Mouse (Mus musculus) R1 (cell line): ENCODE measurements around the gene Cnr2.

Source experiments
- DNase-seq: peaks from one replicate; pipeline ENCODE4 v3.0.0-alpha.2; 2018; ENCODE audit warnings: low read depth, low spot score

The Cnr2 gene

GRCm38 (mm10) chr4:135934708-135935500, 39.7 kb downstream of the Cnr2 start:
- no peak for DNase-seq

GRCm38 (mm10) chr4:135935502-135935901, 40.3 kb downstream of the Cnr2 start:
- no peak for DNase-seq

GRCm38 (mm10) chr4:135938858-135939257, 43.7 kb downstream of the Cnr2 start:
- DNase-seq: no peak

DNA sequence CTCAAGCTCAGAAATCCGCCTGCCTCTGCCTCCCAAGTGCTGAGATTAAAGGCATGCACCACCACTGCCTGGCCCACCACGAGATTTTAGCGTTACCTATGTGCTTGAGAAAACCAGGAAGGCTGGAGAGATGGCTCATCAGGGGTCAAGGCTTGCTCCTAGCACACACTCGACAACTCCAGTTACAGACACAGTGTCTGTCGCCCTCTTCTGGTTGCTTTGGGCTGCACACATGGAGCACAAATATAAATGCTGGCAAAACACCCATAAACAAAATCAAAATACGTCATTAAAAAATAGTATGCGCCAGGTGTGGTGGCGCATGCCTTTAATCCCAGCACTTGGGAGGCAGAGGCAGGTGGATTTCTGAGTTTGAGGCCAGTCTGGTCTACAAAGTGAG, 45.8 kb downstream of the Cnr2 start:
- peak; percentile 76 for DNase-seq

GRCm38 (mm10) chr4:135942193-135942592, 47.0 kb downstream of the Cnr2 start:
- DNase-seq: no peak

DNA sequence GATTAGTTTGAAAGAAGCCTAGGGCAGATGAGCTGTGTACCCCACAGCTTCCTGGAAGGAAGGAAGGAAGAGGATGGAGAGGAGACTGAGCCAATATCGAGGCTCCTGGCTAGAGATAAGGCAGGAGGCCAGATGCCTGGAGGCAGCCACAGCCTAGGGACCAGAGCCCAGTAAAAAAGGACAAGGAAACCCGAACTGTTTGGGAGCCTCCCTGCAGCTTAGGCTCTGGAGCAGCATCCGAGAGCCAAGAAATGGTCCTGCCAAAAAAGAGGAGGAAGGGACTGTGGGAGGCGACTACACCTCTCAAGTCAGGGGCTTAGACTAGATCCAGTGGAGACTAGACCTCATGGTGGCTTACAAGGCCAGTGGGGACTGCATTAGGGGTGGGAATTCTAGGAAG, 48.2 kb downstream of the Cnr2 start:
- no peak for DNase-seq

DNA sequence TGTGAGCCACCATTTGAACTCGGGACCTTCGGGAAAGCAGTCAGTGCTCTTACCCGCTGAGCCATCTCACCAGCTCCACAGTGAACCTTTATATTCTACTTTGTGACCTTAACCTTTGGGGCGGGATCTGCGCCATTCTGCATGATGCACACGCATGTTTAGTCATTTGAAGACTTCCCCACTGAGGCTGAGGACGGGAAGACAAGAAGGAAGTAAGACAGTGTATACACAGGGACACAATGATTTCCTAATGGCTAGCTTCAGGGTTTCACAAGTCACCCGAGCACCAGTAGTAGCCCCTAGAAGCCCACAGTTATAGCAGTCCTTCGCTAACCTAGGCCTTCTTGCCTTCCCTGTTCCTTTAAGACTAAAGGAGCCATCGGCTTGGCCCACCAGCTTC, 50.5 kb downstream of the Cnr2 start:
- DNase-seq: no peak

GRCm38 (mm10) chr4:135946278-135946658, 51.1 kb downstream of the Cnr2 start, which contains the start of gene Hmgcl:
Gene Hmgcl (plus strand): TSS chr4:135946448.
- DNase-seq: peak; percentile 95

DNA sequence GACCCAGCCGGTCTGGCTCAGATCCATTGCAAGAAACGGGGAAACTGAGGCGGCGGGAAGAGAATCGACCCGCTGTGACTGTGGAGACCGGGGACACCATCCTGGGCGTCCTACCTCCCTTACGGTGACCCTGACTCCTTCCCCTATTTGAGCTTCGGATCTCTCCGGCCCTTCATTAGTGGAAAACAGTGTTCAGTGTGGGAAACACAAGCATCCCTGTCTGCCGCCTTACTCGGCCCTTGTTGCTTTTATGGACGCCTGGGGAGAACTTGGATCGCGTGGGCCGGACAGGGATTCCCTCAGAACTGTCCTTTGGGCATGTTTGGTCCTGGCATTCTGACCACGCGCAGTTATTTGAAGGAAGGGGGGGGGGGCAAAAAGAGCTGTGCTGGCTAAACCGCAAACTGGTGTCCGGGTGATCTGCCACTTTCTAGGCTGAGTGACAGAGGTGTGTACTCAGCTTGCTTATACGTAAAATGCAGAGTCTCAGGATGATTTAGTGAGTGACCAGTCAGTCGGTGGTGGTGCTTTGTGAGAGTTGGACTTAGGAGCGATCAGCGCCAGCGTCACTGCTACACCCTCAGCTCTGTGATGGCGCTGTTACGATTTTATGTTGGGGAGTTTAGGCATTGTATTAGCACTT, 51.6 kb downstream of the Cnr2 start:
- no peak for DNase-seq

DNA sequence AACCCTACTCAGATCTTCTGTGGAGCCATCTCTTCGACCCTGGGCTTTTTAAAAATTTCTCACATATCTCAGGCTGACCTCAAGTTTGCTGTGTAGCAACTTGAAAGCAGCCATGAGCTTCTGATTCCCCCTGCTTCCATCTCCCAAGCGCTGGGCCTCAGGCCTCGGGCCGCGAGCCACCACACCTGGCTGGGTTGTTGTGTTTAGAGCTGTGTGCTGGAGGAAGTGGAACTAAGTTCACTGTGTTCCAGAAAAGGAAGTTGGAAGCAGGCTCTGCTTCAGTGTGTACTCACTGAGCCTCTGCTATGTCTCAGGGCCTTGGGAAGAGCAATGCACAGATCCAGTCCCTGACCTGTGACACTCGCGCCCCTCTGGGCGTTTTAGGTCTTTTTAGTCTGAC, 52.9 kb downstream of the Cnr2 start:
- no peak for DNase-seq

- no peak for DNase-seq
Observed at GRCm38 (mm10) chr4:135949475-135949874, 54.3 kb downstream of the Cnr2 start.

- DNase-seq: peak; percentile 39
Observed at GRCm38 (mm10) chr4:135949911-135950310, 54.7 kb downstream of the Cnr2 start.

GRCm38 (mm10) chr4:135950365-135950764, 55.2 kb downstream of the Cnr2 start:
- DNase-seq: no peak

GRCm38 (mm10) chr4:135951505-135951904, 56.3 kb downstream of the Cnr2 start:
- peak; percentile 85 for DNase-seq

DNA sequence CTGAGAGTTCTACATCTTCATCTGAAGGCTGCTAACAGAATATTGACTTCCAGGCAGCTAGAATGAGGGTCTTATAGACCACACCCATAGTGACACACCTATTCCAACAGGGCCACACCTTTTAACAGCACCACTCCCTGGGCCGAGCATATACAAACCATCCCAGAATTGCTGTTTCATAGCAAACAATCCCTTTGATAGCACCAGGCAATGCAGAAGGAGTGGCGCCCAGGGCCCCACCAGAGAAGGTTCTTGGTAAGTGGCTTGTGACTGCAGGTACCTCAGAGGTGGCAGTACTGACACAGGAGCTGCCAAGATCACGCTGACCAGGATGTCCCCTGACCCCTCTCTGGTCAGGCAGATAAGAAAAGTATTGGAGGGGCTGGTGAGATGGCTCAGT, 58.0 kb downstream of the Cnr2 start:
- DNase-seq: peak; percentile 49

DNA sequence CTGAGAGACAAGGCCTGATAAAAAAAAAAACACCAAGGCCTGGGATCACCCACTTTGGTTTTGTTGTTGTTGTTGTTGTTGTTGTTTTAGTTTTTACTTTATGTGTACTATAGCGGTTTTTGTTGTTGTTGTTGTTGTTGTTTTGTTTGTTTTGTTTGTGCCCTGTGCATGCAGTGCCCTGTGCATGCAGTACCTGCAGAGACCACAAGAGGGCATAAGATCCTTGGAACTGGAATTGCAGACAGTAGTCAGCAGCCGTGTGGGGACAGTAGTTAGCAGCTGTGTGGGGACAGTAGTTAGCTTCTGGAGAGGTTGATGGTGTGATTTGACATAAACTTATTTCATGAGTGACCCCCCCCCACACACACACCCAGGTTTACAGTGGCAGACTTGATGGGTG, 59.0 kb downstream of the Cnr2 start:
- peak; percentile 55 for DNase-seq

- no peak for DNase-seq
Observed at GRCm38 (mm10) chr4:135955886-135956285, 60.7 kb downstream of the Cnr2 start.

DNA sequence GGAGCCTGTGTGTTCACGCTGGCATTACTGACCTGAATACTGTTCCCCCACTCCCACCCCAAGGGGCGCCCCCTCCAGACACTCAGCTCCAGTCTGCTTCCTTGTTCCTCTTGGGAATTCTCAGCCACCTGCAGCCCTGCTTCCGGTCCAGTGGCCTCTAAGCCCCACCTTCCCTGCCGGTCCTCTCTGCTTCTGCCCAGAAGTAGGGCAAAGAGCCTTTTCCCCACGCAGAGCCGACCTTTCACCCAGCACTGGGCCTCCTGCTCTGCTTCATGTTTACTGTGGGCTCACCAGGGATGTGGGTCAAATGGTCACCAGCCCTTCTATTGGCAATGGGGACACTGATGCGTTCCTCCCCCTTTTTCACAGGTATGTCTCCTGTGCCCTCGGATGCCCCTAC, 63.2 kb downstream of the Cnr2 start:
- DNase-seq: no peak

- peak; percentile 86 for DNase-seq
Observed at GRCm38 (mm10) chr4:135960717-135961116, 65.5 kb downstream of the Cnr2 start.

GRCm38 (mm10) chr4:135961709-135962108, 66.5 kb downstream of the Cnr2 start:
- no peak for DNase-seq

GRCm38 (mm10) chr4:135962198-135962597, 67.0 kb downstream of the Cnr2 start:
- DNase-seq: no peak

- peak; percentile 75 for DNase-seq
Observed at GRCm38 (mm10) chr4:135962946-135963345, 67.8 kb downstream of the Cnr2 start.
